Mouse (Mus musculus) MEL-GATA-1-ER (cell line): Measurements from ENCODE around the gene Pou1f1.

Source experiments
- DNase-seq: peaks from one replicate; pipeline ENCODE4 v3.0.0-alpha.2; 2012; ENCODE audit warnings: low read depth; ENCODE audit errors: extremely low read depth

Gene Pou1f1

GRCm38 (mm10) chr16:65564306-65564705, 44.0 kb downstream of the Pou1f1 start:
- DNase-seq = no peak

GRCm38 (mm10) chr16:65564951-65565350, 44.6 kb downstream of the Pou1f1 start:
- no peak for DNase-seq

GRCm38 (mm10) chr16:65568853-65569252, 48.5 kb downstream of the Pou1f1 start:
- DNase-seq = no peak

GRCm38 (mm10) chr16:65577298-65578029, 57.2 kb downstream of the Pou1f1 start:
- no peak for DNase-seq
